Mouse (Mus musculus): ENCODE results near the gene Gba.

The Gba gene

GRCm38 (mm10) chr3:89183058-89183958 is 19.4 kb upstream of the Gba start, which contains the start of gene Fam189b:
Gene Fam189b (plus strand): TSS chr3:89183143.
- DNase-seq, result peak; percentile 85

GRCm38 (mm10) chr3:89183959-89184315 is 18.8 kb upstream of the Gba start:
- DNase-seq, result no peak

DNA sequence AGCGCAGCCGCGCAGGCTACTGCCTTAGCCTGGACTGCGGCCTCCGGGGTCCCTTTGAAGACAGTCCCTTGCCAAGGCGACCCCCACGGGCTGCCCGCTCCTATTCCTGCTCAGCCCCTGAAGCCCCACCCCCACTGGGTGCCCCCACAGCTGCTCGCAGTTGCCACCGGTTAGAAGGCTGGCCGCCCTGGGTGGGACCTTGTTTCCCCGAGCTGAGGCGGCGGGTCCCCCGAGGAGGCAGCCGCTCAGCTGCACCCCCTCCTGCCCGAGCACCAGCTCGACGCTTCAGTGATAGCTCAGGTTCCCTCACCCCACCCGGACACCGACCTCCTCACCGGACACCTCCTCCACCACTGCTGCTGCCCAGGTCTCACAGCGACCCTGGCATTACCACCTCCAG is 15.5 kb upstream of the Gba start:
- DNase-seq, result no peak

DNA sequence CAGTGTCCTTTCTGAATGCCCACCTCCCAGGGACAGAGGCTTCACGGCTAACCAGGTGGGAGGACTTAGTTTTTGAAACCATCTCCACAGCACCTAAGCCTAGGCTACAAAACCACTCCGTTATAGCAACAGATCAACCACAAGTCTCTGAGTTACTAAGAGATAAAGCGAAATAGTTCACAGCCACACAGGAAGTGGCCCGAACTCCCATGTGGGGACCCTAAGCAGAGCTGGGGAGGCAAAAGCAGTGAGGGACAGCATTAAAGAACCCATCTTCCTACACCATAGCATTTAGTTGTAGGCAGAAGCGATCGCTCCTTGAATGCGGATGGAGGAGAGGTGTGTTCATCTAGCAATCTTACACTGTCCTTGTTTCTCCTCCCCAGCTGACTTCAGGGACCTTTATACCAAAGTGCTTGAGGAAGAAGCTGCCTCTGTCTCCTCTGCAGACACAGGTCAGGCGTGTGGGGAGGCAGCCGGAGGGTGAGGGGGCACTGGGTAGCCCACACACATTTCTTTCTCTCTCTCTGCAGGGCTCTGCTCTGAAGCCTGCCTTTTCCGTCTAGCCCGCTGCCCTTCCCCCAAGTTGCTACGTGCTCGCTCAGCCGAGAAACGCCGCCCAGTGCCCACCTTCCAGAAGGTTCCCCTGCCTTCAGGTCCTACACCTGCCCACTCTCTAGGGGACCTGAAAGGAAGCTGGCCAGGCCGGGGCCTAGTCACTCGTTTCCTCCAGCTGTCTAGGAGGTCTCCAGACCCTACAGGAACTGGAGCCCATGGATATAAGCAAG is 14.8 kb upstream of the Gba start:
- DNase-seq, result no peak

GRCm38 (mm10) chr3:89188478-89188875 is 14.3 kb upstream of the Gba start:
- DNase-seq, result no peak

GRCm38 (mm10) chr3:89190436-89190835 is 12.3 kb upstream of the Gba start:
- DNase-seq, result no peak

- DNase-seq, result no peak
Observed at GRCm38 (mm10) chr3:89193351-89193750, 9.4 kb upstream of the Gba start.

DNA sequence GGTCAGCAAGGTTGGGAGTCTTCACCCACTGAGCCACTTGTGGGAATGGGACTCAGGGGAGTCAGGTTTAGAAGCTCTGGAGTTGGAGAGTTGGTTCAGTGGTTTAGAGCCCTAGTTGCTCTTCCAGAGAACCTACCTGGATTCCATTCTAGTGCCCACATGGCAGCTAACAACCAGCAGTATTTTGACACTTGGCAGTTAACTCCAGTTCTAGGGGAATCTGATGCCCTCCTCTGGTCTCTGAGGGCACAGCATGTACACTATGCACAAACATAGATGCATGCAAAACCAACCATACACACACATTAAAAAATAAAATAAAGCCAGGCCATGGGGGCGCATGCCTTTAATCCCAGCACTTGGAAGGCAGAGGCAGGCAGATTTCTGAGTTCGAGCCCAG is 8.9 kb upstream of the Gba start:
- no peak for DNase-seq

- peak; percentile 83 for DNase-seq
Observed at GRCm38 (mm10) chr3:89195979-89196877, 6.5 kb upstream of the Gba start.

DNA sequence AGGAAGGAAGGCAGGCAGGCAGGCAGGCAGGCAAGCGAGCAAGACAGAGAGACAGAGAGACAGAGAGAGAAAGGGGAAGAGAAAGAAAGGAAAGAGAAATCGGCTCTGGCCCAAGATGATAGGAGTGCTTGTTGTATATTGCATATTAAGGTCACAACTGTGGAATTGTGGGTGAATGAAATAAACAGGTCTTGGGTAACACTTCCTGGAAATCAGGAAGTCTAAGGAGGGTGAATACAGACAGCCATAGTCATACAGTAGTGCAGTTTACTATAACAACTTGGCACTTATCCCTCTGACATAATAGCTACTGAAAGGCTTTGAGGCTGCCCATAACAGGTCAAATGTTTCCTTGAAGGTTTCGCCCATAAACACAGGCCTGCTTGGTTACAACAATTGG is 2.9 kb upstream of the Gba start:
- DNase-seq, result no peak

DNA sequence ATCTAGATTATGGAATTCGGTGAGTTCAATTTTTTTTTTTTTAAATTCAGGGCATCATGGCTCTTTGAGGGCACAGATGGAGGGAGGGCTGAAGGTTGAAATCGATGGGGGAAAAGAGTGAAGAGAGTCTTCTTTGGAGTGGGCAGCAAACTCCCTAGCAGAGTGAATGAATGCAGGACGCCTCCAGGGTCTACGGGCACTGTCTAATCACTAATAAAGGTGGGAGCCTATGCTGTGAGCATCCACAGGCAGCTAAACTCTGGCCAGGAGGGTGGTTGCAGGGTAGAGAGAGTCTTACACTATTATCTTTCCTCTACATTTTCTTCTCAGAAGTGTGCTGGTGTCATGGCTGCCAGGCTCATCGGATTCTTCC is 400 bp downstream of the Gba start:
- no peak for DNase-seq

DNA sequence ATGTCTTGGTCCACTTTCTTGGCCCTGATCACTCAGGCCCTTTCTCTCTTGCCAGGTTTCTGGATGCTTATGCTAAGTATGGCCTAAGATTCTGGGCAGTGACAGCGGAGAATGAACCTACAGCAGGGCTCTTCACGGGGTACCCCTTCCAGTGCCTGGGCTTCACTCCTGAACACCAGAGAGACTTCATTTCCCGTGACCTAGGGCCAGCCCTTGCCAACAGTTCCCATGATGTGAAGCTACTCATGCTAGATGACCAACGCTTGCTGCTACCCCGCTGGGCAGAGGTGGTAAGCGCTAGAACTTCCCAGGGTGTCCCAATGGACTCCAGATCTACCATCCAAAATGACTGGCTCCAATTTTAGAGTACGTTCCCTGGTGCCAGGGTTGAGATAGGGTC is 3.4 kb downstream of the Gba start:
- no peak for DNase-seq

DNA sequence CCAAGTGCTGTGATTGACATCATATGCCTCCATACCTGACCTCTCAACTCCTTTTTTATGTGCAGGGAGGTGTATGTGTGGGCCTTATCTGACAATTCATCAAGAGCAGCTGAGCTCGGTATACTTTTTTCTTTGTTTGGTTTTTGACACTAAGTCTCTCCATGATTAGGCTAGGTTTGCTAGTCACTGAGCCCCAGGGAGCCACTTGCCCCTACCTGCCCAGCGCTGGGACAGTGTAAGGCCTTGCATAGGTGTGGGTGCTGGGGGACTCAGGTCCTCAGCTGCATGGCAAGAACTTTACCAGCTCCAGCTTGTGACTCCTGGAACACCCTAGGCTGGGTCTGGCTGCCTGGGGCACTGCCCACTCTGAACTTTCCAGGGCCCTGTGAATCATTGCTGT is 4.0 kb downstream of the Gba start:
- no peak for DNase-seq

GRCm38 (mm10) chr3:89208075-89208657 is 5.4 kb downstream of the Gba start:
- DNase-seq, result no peak

DNA sequence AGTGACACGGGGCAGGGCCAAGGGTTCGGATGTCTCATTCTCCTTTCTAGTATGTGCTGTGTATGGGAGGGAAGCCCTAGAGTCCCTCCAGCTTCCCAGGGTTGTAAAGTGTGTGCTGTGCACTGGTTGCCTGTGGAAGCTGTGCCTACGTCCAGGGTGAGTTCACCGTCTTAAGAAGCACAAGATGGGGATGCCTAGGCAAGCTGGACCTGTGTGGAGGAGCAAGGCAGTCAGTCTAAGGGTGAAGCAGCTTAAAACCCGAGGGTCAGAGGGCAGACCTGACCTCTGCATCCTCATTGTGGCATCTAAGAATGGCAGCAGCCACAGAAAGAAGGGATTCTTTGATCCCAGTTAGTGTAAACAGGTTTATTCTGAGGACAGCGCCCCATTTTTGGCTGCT is 6.0 kb downstream of the Gba start:
- no peak for DNase-seq

DNA sequence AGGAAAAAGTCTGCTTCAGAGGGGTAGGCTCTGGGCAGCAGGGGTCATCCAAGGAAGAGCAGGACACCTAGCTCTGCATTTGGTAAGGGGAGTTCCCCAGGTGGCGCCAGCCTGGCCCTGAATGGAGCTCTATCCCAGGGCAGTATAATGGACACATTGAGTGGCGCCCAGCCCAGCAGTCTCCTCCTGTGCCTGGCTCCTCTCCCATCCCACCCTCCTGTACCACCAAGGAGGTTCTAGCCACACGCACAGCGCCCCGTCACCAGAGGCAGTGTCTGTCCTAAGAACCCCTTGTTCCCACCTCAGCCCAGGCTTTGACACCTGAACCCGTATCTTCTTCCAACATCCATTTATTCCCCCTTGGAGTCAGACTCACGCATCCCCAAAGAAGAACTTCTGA is 7.0 kb downstream of the Gba start:
- DNase-seq, result no peak

- DNase-seq, result no peak
Observed at GRCm38 (mm10) chr3:89210162-89210561, 7.4 kb downstream of the Gba start.

DNA sequence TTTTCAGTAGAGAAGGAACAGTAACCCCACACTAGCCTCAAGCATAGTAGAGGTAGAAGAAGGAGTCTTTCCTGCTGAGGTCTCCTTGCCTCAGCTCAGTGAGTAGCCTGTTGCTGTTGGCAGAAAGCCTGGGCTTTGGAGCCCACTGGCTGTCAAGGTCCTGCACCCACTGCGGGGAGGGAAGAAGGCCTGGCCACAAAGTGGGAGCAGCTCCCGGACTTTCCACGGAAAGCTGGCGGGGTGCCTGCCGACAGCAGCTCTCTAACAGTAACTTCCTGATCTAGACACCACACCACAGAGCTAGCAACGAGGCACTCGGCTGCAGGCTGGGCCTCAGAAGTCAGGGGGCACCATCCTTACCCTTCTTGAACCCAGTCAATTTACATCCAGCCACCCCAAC is 8.0 kb downstream of the Gba start:
- DNase-seq, result no peak

- DNase-seq, result peak; percentile 90
Observed at GRCm38 (mm10) chr3:89213803-89214530, 11.2 kb downstream of the Gba start.

- DNase-seq, result peak; percentile 37
Observed at GRCm38 (mm10) chr3:89214681-89215411, 12.1 kb downstream of the Gba start, which contains the start of gene Thbs3. Gene Thbs3 (plus strand): TSS chr3:89215180.

GRCm38 (mm10) chr3:89215853-89216252 is 13.1 kb downstream of the Gba start:
- DNase-seq, result peak; percentile 87
